Mouse (Mus musculus): ENCODE results near the gene Casd1.

DNA sequence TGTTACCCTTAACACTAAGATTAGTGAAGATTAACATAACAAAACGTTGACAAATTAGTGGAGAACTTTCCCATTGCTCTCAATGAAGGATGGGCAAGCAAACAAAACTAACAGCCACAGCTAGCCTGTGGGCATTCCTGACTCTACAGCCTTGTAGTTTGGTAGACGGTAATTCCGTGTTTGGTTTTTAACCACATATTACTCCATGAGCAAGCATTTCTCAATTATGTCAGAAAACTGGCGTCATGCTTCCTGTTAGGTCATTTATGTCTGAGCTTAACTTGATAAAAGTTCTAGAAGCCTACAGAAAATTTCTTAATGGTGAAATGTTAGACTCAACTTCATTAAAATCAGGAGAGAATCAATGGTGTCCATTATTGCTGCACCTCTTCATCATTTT lies 11.2 kb downstream of the Casd1 start:
- TF ChIP-seq POLR2A (IDR thresholded peaks at IDR 0.05; ENCODE audit: control insufficient read depth, extremely low read depth, insufficient read depth, low read length, poor library complexity) (no peak), CTCF (IDR thresholded peaks at IDR 0.05; ENCODE audit: borderline replicate concordance, control insufficient read depth, extremely low read depth, insufficient read depth, low read length, poor library complexity) (no peak)
